ENCODE assay signal across 8 mouse cellular contexts in the genomic region with DNA sequence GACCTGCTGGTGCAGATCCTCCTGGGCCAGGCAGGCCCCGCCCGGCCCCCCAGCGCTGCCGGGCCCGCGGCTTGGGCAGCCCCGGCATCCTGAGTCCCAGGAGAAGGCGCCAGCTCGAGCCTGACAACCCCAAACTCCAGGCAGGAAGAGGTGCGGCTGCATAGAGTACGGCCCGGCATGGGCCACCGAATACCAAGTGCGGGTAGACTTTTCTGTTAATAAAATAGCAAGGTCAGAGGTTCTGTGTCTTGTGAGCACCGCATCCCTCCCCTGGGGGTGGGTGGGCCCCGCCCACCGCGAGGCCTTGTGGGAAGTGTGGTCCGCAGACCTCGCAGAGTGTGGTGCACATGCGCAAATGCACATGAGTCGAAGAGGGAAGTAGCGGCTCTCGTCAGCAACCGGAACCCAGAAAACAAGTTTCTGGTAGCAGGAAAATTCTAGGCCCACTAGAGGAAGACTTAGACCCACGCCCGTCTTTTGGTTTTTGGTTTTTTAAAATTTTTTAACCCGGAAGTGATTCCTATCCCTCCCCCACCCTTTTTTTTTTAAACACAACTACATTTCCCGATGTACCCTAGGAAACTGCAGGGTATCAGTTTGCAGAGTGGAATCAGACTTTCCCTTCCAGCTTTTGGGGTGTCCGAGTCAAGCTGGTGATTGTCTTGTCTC. TPM values are rescaled to one million over a fixed set of nuclear protein-coding genes. Genes with fewer than 3 reads are reported as not detected.
DNase-seq lines count a peak whose midpoint lies in the region; ATAC-seq lines count a peak whose summit lies in the region.

No protein-coding gene starts in this region.

- H3K27ac ChIP-seq in heart, embryonic 13.5 days (replicated peaks), result peak overlapping the region; percentile 80
- H3K27ac ChIP-seq in liver, embryonic 12.5 days, result peak overlapping the region; percentile 82
- peak overlapping the region; percentile 89 for H3K27ac ChIP-seq in stomach, embryonic 15.5 days

- H3K4me1 ChIP-seq in heart, embryonic 13.5 days, result peaks cover 25% of the 10 kb centered on the region
- H3K4me1 ChIP-seq in liver, embryonic 12.5 days, result peaks cover 42% of the 10 kb centered on the region
- H3K4me1 ChIP-seq in stomach, embryonic 15.5 days, result peaks cover 21% of the 10 kb centered on the region

- DNase-seq in CD4-positive helper T cell, adult 2 months (ENCODE audit: low read depth, low spot score), result peak; percentile 98
- DNase-seq in brain, embryonic 18.5 days (ENCODE audit: low read depth, low spot score), result peak; percentile 82
- peak; percentile 96 for DNase-seq in kidney, postnatal 10 days
- peak; percentile 91 to 96 for DNase-seq in natural killer cell, adult 2 months (ENCODE audit: low spot score in 2 of 2)

- H3K9me3 ChIP-seq in heart, embryonic 13.5 days, result no peaks in the 10 kb centered on the region
- no peaks in the 10 kb centered on the region for H3K9me3 ChIP-seq in liver, embryonic 12.5 days (replicated peaks)
- H3K9me3 ChIP-seq in stomach, embryonic 15.5 days, result no peaks in the 10 kb centered on the region

- H3K4me2 ChIP-seq in heart, embryonic 13.5 days, result peak overlapping the region; percentile 95
- peak overlapping the region; percentile 94 for H3K4me2 ChIP-seq in liver, embryonic 12.5 days
- H3K4me2 ChIP-seq in stomach, embryonic 15.5 days, result peak overlapping the region; percentile 85

- peak overlapping the region; percentile 90 for H3K9ac ChIP-seq in heart, embryonic 13.5 days
- H3K9ac ChIP-seq in liver, embryonic 12.5 days, result peak overlapping the region; percentile 79
- H3K9ac ChIP-seq in stomach, embryonic 15.5 days, result peak overlapping the region; percentile 24; the same call in 1 of the 2 replicates

- peak overlapping the region; percentile 72 for H3K4me3 ChIP-seq in heart, embryonic 13.5 days
- peak overlapping the region; percentile 66 for H3K4me3 ChIP-seq in liver, embryonic 12.5 days
- peak overlapping the region; percentile 58 for H3K4me3 ChIP-seq in stomach, embryonic 15.5 days (replicated peaks)

- peak; percentile 98 for ATAC-seq in erythroid progenitor cell, adult 5-6 weeks (replicated peaks; ENCODE audit: low FRiP score, poor library complexity, severe bottlenecking)
- peak; percentile 77; the same call in 1 of the 2 replicates for ATAC-seq in heart, embryonic 13.5 days (ENCODE audit: extremely low read depth, insufficient number of reproducible peaks, low FRiP score, low TSS enrichment)
- ATAC-seq in liver, embryonic 12.5 days, result peak; percentile 87
- ATAC-seq in stomach, embryonic 15.5 days (ENCODE audit: insufficient read depth, low FRiP score, low read depth), result peak; percentile 86

- 1% methylated on average over 30 of the region's 30 CpGs for WGBS in heart, embryonic 13.5 days
- WGBS in liver, embryonic 12.5 days (ENCODE audit: insufficient replicate concordance), result under 1% methylated on average over 30 of the region's 30 CpGs
- WGBS in stomach, embryonic 15.5 days, result under 1% methylated on average over 30 of the region's 30 CpGs

- H3K36me3 ChIP-seq in heart, embryonic 13.5 days, result peaks cover 30% of the 10 kb centered on the region
- peaks cover 34% of the 10 kb centered on the region for H3K36me3 ChIP-seq in liver, embryonic 12.5 days
- peaks cover 17% of the 10 kb centered on the region for H3K36me3 ChIP-seq in stomach, embryonic 15.5 days

- peaks cover 19% of the 10 kb centered on the region for H3K27me3 ChIP-seq in heart, embryonic 13.5 days (replicated peaks)
- peaks cover 8% of the 10 kb centered on the region for H3K27me3 ChIP-seq in liver, embryonic 12.5 days (replicated peaks)
- no peaks in the 10 kb centered on the region for H3K27me3 ChIP-seq in stomach, embryonic 15.5 days (replicated peaks)

RNA-seq across cellular contexts. Expression of a gene that starts 3.4 kb away (rescaled TPM):
- total RNA-seq in erythroid progenitor cell, adult 5-6 weeks (2015; ENCODE audit: low replicate concordance), result 1.8 and 10.5 TPM in 2 replicates
- total RNA-seq in erythroid progenitor cell, adult 5-6 weeks (2017; ENCODE audit: low replicate concordance), result 2.6 and 4.7 TPM in 2 replicates
- polyA plus RNA-seq in heart, embryonic 13.5 days (2015; fragmentation: Nextera tagmentation; extraction: Ambion mirVana), result 0.50 and 0.53 TPM in 2 replicates
- 0.41 and 0.63 TPM in 2 replicates for polyA plus RNA-seq in liver, embryonic 12.5 days (2016; fragmentation: Nextera tagmentation; extraction: Ambion mirVana)
- polyA plus RNA-seq in stomach, embryonic 15.5 days (2015; fragmentation: Nextera tagmentation; extraction: Ambion mirVana), result 0.53 and 0.68 TPM in 2 replicates

RNA-seq across cellular contexts. Expression of a gene that starts 7.2 kb away (rescaled TPM):
- 114 and 119 TPM in 2 replicates for total RNA-seq in erythroid progenitor cell, adult 5-6 weeks (2015; ENCODE audit: low replicate concordance)
- total RNA-seq in erythroid progenitor cell, adult 5-6 weeks (2017; ENCODE audit: low replicate concordance), result 51.6 and 80.9 TPM in 2 replicates
- 4.8 and 5.7 TPM in 2 replicates for polyA plus RNA-seq in heart, embryonic 13.5 days (2015; fragmentation: Nextera tagmentation; extraction: Ambion mirVana)
- 8.5 and 8.7 TPM in 2 replicates for polyA plus RNA-seq in liver, embryonic 12.5 days (2016; fragmentation: Nextera tagmentation; extraction: Ambion mirVana)
- polyA plus RNA-seq in stomach, embryonic 15.5 days (2015; fragmentation: Nextera tagmentation; extraction: Ambion mirVana), result 8.9 and 9.9 TPM in 2 replicates

RNA-seq across cellular contexts. Expression of a gene that starts 7.3 kb away (rescaled TPM):
- not detected in 2 replicates for total RNA-seq in erythroid progenitor cell, adult 5-6 weeks (2015; ENCODE audit: low replicate concordance)
- total RNA-seq in erythroid progenitor cell, adult 5-6 weeks (2017; ENCODE audit: low replicate concordance), result not detected in 2 replicates
- not detected in 2 replicates for polyA plus RNA-seq in heart, embryonic 13.5 days (2015; fragmentation: Nextera tagmentation; extraction: Ambion mirVana)
- polyA plus RNA-seq in liver, embryonic 12.5 days (2016; fragmentation: Nextera tagmentation; extraction: Ambion mirVana), result not detected in 2 replicates
- 0.67 and 1.0 TPM in 2 replicates for polyA plus RNA-seq in stomach, embryonic 15.5 days (2015; fragmentation: Nextera tagmentation; extraction: Ambion mirVana)

RNA-seq across cellular contexts. Expression of a gene that starts 16.6 kb away (rescaled TPM):
- total RNA-seq in erythroid progenitor cell, adult 5-6 weeks (2015; ENCODE audit: low replicate concordance), result not detected in 2 replicates
- total RNA-seq in erythroid progenitor cell, adult 5-6 weeks (2017; ENCODE audit: low replicate concordance), result not detected in 2 replicates
- polyA plus RNA-seq in heart, embryonic 13.5 days (2015; fragmentation: Nextera tagmentation; extraction: Ambion mirVana), result 1.2 and 1.6 TPM in 2 replicates
- polyA plus RNA-seq in liver, embryonic 12.5 days (2016; fragmentation: Nextera tagmentation; extraction: Ambion mirVana), result 0.36 and 0.66 TPM in 2 replicates
- 6.6 and 6.7 TPM in 2 replicates for polyA plus RNA-seq in stomach, embryonic 15.5 days (2015; fragmentation: Nextera tagmentation; extraction: Ambion mirVana)

RNA-seq across cellular contexts. Expression of a gene that starts 31.9 kb away (rescaled TPM):
- total RNA-seq in erythroid progenitor cell, adult 5-6 weeks (2015; ENCODE audit: low replicate concordance), result 11.5 and 13.0 TPM in 2 replicates
- total RNA-seq in erythroid progenitor cell, adult 5-6 weeks (2017; ENCODE audit: low replicate concordance), result 6.7 and 17.2 TPM in 2 replicates
- polyA plus RNA-seq in heart, embryonic 13.5 days (2015; fragmentation: Nextera tagmentation; extraction: Ambion mirVana), result 197 and 206 TPM in 2 replicates
- polyA plus RNA-seq in liver, embryonic 12.5 days (2016; fragmentation: Nextera tagmentation; extraction: Ambion mirVana), result 81.1 and 82.0 TPM in 2 replicates
- 113 and 125 TPM in 2 replicates for polyA plus RNA-seq in stomach, embryonic 15.5 days (2015; fragmentation: Nextera tagmentation; extraction: Ambion mirVana)

Comparison
In these comparisons a context has a peak if more than half of its experiments do, and no peak if none do; other contexts are left out.
1. Peak in every context shown above with its lines: DNase-seq, ATAC-seq, H3K4me3 ChIP-seq and H3K27ac ChIP-seq.
2. H3K9ac ChIP-seq: peak in every context shown above with its lines; median percentile 90 in heart, embryonic 13.5 days; 79 in liver, embryonic 12.5 days; 24 in stomach, embryonic 15.5 days.